Mouse (Mus musculus) testis, postnatal 14 days (tissue): ENCODE measurements around the gene Sdk2.

Experiments used
- DNase-seq: peaks from one replicate; pipeline ENCODE4 v3.0.0; 2021; ENCODE audit warnings: low spot score

Gene Sdk2

GRCm38 (mm10) chr11:113990466-113990865 is 76.4 kb downstream of the Sdk2 start:
- peak; percentile 56 for DNase-seq

GRCm38 (mm10) chr11:113990065-113990464 is 76.8 kb downstream of the Sdk2 start:
- DNase-seq, result no peak

- DNase-seq, result no peak
These were observed 80.9 kb downstream of the Sdk2 start for GRCm38 (mm10) chr11:113985826-113986416.

GRCm38 (mm10) chr11:113981732-113982503 is 84.9 kb downstream of the Sdk2 start:
- no peak for DNase-seq

GRCm38 (mm10) chr11:113981088-113981487 is 85.8 kb downstream of the Sdk2 start:
- no peak for DNase-seq

GRCm38 (mm10) chr11:113978318-113978717 is 88.5 kb downstream of the Sdk2 start:
- no peak for DNase-seq

- no peak for DNase-seq
These were observed 91.2 kb downstream of the Sdk2 start for GRCm38 (mm10) chr11:113975667-113975970.

GRCm38 (mm10) chr11:113974876-113975666 is 91.8 kb downstream of the Sdk2 start:
- DNase-seq, result no peak

GRCm38 (mm10) chr11:113972517-113972872 is 94.4 kb downstream of the Sdk2 start:
- DNase-seq, result no peak

GRCm38 (mm10) chr11:113971609-113972516 is 95.0 kb downstream of the Sdk2 start:
- DNase-seq, result no peak

- no peak for DNase-seq
These were observed 96.8 kb downstream of the Sdk2 start for GRCm38 (mm10) chr11:113970026-113970425.

- DNase-seq, result no peak
These were observed 101.6 kb downstream of the Sdk2 start for GRCm38 (mm10) chr11:113965214-113965613.

- no peak for DNase-seq
These were observed 104.1 kb downstream of the Sdk2 start for GRCm38 (mm10) chr11:113962751-113963150.

- DNase-seq, result no peak
These were observed 115.2 kb downstream of the Sdk2 start for GRCm38 (mm10) chr11:113951616-113951988.

GRCm38 (mm10) chr11:113950904-113951615 is 115.8 kb downstream of the Sdk2 start:
- DNase-seq, result no peak

GRCm38 (mm10) chr11:113948676-113949075 is 118.2 kb downstream of the Sdk2 start:
- DNase-seq, result no peak

- no peak for DNase-seq
These were observed 124.6 kb downstream of the Sdk2 start for GRCm38 (mm10) chr11:113942101-113942735.

- no peak for DNase-seq
These were observed 133.2 kb downstream of the Sdk2 start for GRCm38 (mm10) chr11:113933678-113934077.

GRCm38 (mm10) chr11:113932909-113933308 is 133.9 kb downstream of the Sdk2 start:
- no peak for DNase-seq

GRCm38 (mm10) chr11:113931701-113932100 is 135.1 kb downstream of the Sdk2 start:
- no peak for DNase-seq

- no peak for DNase-seq
These were observed 136.7 kb downstream of the Sdk2 start for GRCm38 (mm10) chr11:113930112-113930511.
